Mouse (Mus musculus) 3T3-L1 (cell line): ENCODE measurements at regions not wholly inside any gene's neighbourhood (a gene's known extent, or its start where the extent isn't known, plus 50 kb on each side); places are given as distances from the start of the nearest gene placed in this dataset.

Experiments
- DNase-seq: peaks from one replicate; pipeline ENCODE4 v3.0.0-alpha.2; 2015; ENCODE audit warnings: low read depth, low spot score

GRCm38 (mm10) chr10:72923611-72924010 is 175.5 kb upstream of the Pcdh15 start:
- no peak for DNase-seq

GRCm38 (mm10) chr10:72956957-72957356 is 142.2 kb upstream of the Pcdh15 start:
- DNase-seq = no peak

GRCm38 (mm10) chr10:72960051-72960450 is 139.1 kb upstream of the Pcdh15 start:
- DNase-seq = no peak

- DNase-seq = no peak
Measured at GRCm38 (mm10) chr10:72981359-72981758, 117.8 kb upstream of the Pcdh15 start.

- DNase-seq = peak; percentile 43
Measured at GRCm38 (mm10) chr10:72988355-72988754, 110.8 kb upstream of the Pcdh15 start.

- peak; percentile 37 for DNase-seq
Measured at GRCm38 (mm10) chr10:73010897-73011296, 88.2 kb upstream of the Pcdh15 start.

- DNase-seq = peak; percentile 65
Measured at GRCm38 (mm10) chr10:73011874-73012273, 87.3 kb upstream of the Pcdh15 start.

GRCm38 (mm10) chr10:73037476-73037875 is 61.7 kb upstream of the Pcdh15 start:
- no peak for DNase-seq

- DNase-seq = no peak
Measured at GRCm38 (mm10) chr10:73039551-73039950, 59.6 kb upstream of the Pcdh15 start.
